Mouse (Mus musculus) heart, adult 2 months (tissue): ENCODE data around the gene Vmn2r18.

Experiments used
- CTCF ChIP-seq: fragments of 200-600 bp; IDR thresholded peaks from 2 replicates; pipeline ENCODE4 v1.8.1; 2022; ENCODE audit warnings: antibody characterized with exemption, mild to moderate bottlenecking, moderate library complexity
- POLR2A ChIP-seq: fragments of 200-500 bp; IDR thresholded peaks from 2 replicates; pipeline ENCODE4 v1.6.1; 2011; ENCODE audit warnings: mild to moderate bottlenecking, low read depth, low read length, control low read depth; ENCODE audit not compliant: insufficient read depth

DNA sequence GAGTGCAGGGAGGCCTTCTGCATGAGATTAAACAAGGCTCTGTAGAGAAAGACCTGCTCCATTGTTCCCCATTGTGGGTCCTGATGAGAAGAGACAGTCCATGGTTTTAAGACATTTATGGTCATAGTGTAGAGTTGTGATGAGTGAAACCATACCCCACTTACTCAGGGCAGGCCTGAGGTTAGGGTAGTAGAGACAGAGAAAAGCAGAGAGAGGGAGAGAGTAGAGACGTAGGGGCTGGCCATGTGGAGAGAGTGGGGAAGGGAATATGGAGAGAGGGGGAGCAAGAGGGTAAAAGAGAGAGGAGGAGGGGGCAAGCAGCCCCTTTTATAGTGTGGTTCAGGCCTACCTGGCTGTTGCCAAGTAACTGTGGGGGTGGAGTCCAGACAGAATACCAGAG lies 36.3 kb upstream of the Vmn2r18 start:
- TF ChIP-seq CTCF (no peak), POLR2A (no peak)
